Mouse (Mus musculus) midbrain, embryonic 12.5 days (tissue): ENCODE measurements around the gene Alox12. TPM values are rescaled to one million over a fixed set of nuclear protein-coding genes. Genes with fewer than 3 reads are reported as not detected.

ENCODE experiments used
- ATAC-seq: fragments of 200-750 bp; cut with Nextera tagmentation; 2 replicates; pipeline ENCODE4 v1.8.0; 2017; ENCODE audit warnings: low read depth, moderate TSS enrichment, moderate library complexity; ENCODE audit not compliant: low FRiP score
- H3K27ac ChIP-seq: fragments of 300-500 bp; sonication (generic); replicated peaks from 2 replicates; pipeline ENCODE4 v1.5.1; 2016; ENCODE audit warnings: mild to moderate bottlenecking
- H3K27me3 ChIP-seq: fragments of 300-500 bp; sonication (generic); 2 replicates; pipeline ENCODE4 v1.6.1; 2016; ENCODE audit warnings: mild to moderate bottlenecking
- H3K36me3 ChIP-seq: fragments of 300-500 bp; sonication (generic); 2 replicates; pipeline ENCODE4 v1.6.1; 2016
- H3K4me1 ChIP-seq: fragments of 300-500 bp; sonication (generic); 2 replicates; pipeline ENCODE4 v1.6.1; 2016
- H3K4me2 ChIP-seq: fragments of 300-500 bp; sonication (generic); replicated peaks from 2 replicates; pipeline ENCODE4 v1.6.1; 2016; ENCODE audit warnings: mild to moderate bottlenecking, moderate library complexity
- H3K4me3 ChIP-seq: fragments of 300-500 bp; sonication (generic); 2 replicates; pipeline ENCODE4 v1.5.1; 2016; ENCODE audit warnings: mild to moderate bottlenecking
- H3K9ac ChIP-seq: fragments of 300-500 bp; sonication (generic); replicated peaks from 2 replicates; pipeline ENCODE4 v1.6.1; 2016; ENCODE audit warnings: mild to moderate bottlenecking, moderate library complexity
- H3K9me3 ChIP-seq: fragments of 300-500 bp; sonication (generic); 2 replicates; pipeline ENCODE4 v1.6.1; 2016; ENCODE audit warnings: mild to moderate bottlenecking
- WGBS: fragments of 180-500 bp; shearing (Covaris S2); methylation state at CpG from one replicate; pipeline ENCODE4 v1.1.7; 2016; 5-methylcytosine and 5-hydroxymethylcytosine counted together
- polyA plus RNA-seq: library from polyadenylated mRNA; unstranded; fragments of >200 nt; fragmentation: Nextera tagmentation; extraction: Ambion mirVana; gene quantifications from 2 replicates; pipeline ENCODE4 v1.2.1, GENCODE M21; 2016

Alox12 gene
- polyA plus RNA-seq, result 1.7 and 1.8 TPM in 2 replicates

GRCm38 (mm10) chr11:70254931-70255531 lies at the start of gene Alox12:
TSS of gene Alox12 (minus strand) at chr11:70255353.
- WGBS, result 1% methylated on average over 25 of the region's 25 CpGs
- H3K27me3 ChIP-seq, result peaks cover 63% of the 10 kb centered on the region
- no peak within 1 kb of the TSS for H3K27ac ChIP-seq

DNA sequence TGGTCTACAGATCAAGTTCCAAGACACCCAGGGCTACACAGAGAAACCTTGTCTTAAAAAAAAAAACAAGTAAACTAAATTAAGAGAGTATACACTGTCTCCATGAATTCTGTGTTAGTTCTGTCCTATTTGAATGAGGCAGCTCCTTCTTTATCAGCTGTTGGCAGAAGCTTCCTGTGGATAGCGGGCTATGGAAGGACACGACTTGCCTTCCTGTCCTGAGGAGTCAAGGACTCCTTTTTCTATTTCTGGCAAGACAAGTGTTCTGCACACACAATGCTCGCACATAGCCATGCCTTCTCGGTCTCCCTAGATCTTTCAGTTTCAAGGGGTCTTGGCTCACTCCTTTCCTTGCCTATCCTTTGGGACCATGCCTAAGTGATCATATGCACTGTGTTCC lies 47.1 kb upstream of the Alox12 start:
- H3K9me3 ChIP-seq, result no peaks in the 10 kb centered on the region
- no peak for ATAC-seq
- no peak overlapping the region for H3K4me3 ChIP-seq
- H3K27ac ChIP-seq, result no peak overlapping the region
- 87% methylated on average over 4 of the region's 4 CpGs for WGBS
- H3K4me2 ChIP-seq, result no peak overlapping the region
- H3K36me3 ChIP-seq, result no peaks in the 10 kb centered on the region
- no peak overlapping the region for H3K9ac ChIP-seq
- peaks cover 13% of the 10 kb centered on the region; the same call in 1 of the 2 replicates for H3K27me3 ChIP-seq
- H3K4me1 ChIP-seq, result no peaks in the 10 kb centered on the region

More at GRCm38 (mm10) chr11:70254931-70255531, at the start of gene Alox12:
- Histone ChIP-seq H3K9ac (peak within 1 kb of the TSS; percentile 24; the same call in 1 of the 2 replicates), H3K4me2 (peak within 1 kb of the TSS; percentile 42), H3K9me3 (no peaks in the 10 kb centered on the region), H3K4me1 (peaks cover 6% of the 10 kb centered on the region; the same call in 1 of the 2 replicates), H3K36me3 (no peaks in the 10 kb centered on the region), H3K4me3 (peak within 1 kb of the TSS; percentile 22)
- ATAC-seq, result no peak

DNA sequence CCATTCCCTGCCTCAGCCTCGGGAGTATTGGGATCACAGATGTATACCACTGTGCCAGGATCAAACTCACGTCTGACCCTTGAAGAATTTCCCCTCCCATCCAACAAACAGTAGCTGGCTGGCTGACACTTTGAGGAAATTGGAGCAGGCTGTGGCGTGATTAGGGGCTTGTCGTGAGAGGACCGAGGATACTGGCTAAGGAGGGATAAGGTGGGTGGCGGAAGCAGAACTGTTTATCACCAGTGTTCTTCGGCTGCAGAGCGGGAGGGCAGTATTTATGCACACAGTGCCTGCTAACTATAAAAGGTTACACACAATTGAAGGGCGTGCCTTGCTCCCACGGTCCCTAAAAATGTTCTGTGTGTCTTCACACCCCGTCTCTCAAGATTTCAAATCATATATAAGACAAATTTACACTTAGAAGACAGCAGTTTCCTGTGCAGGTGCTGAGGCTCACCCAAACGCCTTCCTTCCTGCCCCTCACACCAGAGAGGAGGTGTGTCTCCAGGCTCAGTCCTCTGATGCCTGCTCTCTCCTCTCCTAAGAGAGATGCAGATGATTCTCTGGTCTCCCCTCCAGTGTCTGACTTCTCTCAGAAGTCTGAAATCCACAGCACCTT lies 42.8 kb upstream of the Alox12 start:
- Histone ChIP-seq H3K36me3 (no peaks in the 10 kb centered on the region), H3K27ac (no peak overlapping the region), H3K27me3 (no peaks in the 10 kb centered on the region), H3K4me1 (no peaks in the 10 kb centered on the region), H3K9me3 (no peaks in the 10 kb centered on the region), H3K4me2 (no peak overlapping the region), H3K4me3 (no peak overlapping the region), H3K9ac (no peak overlapping the region)
- no peak for ATAC-seq
- 73% methylated on average over 12 of the region's 12 CpGs for WGBS

GRCm38 (mm10) chr11:70297405-70297804 lies 42.3 kb upstream of the Alox12 start:
- ATAC-seq, result no peak
- no peaks in the 10 kb centered on the region for H3K27me3 ChIP-seq
- no peak overlapping the region for H3K9ac ChIP-seq
- WGBS, result 58% methylated on average over 4 of the region's 4 CpGs
- no peak overlapping the region for H3K27ac ChIP-seq
- no peaks in the 10 kb centered on the region for H3K9me3 ChIP-seq
- no peak overlapping the region for H3K4me3 ChIP-seq
- no peak overlapping the region for H3K4me2 ChIP-seq
- H3K36me3 ChIP-seq, result no peaks in the 10 kb centered on the region
- H3K4me1 ChIP-seq, result no peaks in the 10 kb centered on the region

DNA sequence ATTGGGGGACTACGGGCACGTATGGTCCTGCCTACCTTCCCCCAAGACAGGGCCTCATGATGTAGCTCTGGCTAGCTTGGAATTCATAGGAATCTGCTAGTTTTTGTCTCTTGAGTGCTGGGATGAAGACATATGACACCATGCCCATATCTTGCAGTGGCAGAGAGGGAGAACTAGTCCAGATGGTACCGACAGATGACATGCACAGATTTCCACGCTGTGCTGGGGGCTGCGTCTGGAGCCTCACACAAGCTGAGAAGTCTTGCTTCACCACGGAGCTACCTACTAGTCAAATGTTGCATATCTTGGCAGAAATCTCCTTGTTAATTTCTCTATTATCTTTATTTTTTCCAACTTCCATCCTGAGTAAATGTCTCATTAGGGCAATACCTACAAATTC lies 38.7 kb upstream of the Alox12 start:
- H3K4me2 ChIP-seq, result no peak overlapping the region
- no peak for ATAC-seq
- H3K4me3 ChIP-seq, result no peak overlapping the region
- H3K36me3 ChIP-seq, result no peaks in the 10 kb centered on the region
- no peak overlapping the region for H3K9ac ChIP-seq
- no peaks in the 10 kb centered on the region for H3K9me3 ChIP-seq
- H3K4me1 ChIP-seq, result no peaks in the 10 kb centered on the region
- WGBS, result 90% methylated on average over 6 of the region's 6 CpGs
- no peak overlapping the region for H3K27ac ChIP-seq
- H3K27me3 ChIP-seq, result no peaks in the 10 kb centered on the region

DNA sequence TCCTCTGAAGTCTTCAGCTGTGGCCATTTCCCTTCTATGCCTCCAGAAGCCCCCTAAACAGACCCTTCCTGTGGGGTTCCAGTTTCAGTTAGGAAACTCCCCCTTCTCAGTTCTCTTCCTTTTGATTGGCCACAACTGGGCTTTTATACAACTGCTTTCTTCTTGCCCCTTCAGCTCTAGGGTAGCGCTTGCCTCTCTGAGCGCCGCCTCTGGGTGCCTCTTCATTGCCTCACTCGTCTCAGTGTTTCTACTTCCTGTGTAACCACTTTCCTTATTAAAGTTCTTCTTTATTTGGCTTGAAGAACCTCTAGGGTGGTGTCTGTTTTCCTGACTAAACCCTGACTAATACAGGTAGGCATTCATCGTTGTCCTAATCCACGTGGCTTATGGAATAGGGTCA lies 36.1 kb upstream of the Alox12 start:
- Histone ChIP-seq H3K9me3 (no peaks in the 10 kb centered on the region), H3K4me3 (no peak overlapping the region), H3K27me3 (no peaks in the 10 kb centered on the region), H3K9ac (no peak overlapping the region), H3K4me1 (no peaks in the 10 kb centered on the region), H3K27ac (no peak overlapping the region), H3K36me3 (no peaks in the 10 kb centered on the region), H3K4me2 (no peak overlapping the region)
- 84% methylated on average over 6 of the region's 6 CpGs for WGBS
- ATAC-seq, result no peak

DNA sequence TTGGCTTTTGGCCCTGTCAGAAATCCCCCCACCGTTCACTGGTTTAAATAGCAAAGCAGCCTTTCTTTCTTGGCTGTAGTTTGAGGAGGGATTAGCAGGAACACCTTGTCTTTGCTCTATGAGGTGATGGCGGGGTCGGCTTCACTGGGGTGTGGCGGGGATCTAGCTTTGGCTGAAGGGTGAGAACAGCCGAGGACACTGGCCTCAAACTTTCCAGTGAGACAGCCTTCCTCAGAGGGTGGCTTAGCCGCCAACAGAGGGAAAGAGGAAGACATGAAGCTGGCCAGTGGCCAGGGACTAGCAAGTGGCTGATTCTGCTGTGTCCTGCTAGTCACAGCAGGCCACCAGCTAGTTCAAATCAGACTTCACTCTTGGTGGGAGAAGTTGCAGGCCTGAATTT lies 34.1 kb upstream of the Alox12 start:
- no peak overlapping the region for H3K27ac ChIP-seq
- H3K27me3 ChIP-seq, result no peaks in the 10 kb centered on the region
- WGBS, result 35% methylated on average over 6 of the region's 6 CpGs
- no peak overlapping the region for H3K4me2 ChIP-seq
- no peaks in the 10 kb centered on the region for H3K4me1 ChIP-seq
- no peak overlapping the region for H3K4me3 ChIP-seq
- no peak overlapping the region for H3K9ac ChIP-seq
- no peaks in the 10 kb centered on the region for H3K36me3 ChIP-seq
- no peaks in the 10 kb centered on the region for H3K9me3 ChIP-seq
- ATAC-seq, result no peak

GRCm38 (mm10) chr11:70288102-70288501 lies 32.9 kb upstream of the Alox12 start:
- no peak overlapping the region for H3K27ac ChIP-seq
- no peaks in the 10 kb centered on the region for H3K9me3 ChIP-seq
- no peak overlapping the region for H3K4me2 ChIP-seq
- H3K4me3 ChIP-seq, result no peak overlapping the region
- H3K27me3 ChIP-seq, result no peaks in the 10 kb centered on the region
- no peaks in the 10 kb centered on the region for H3K4me1 ChIP-seq
- 91% methylated on average over 10 of the region's 10 CpGs for WGBS
- H3K36me3 ChIP-seq, result no peaks in the 10 kb centered on the region
- H3K9ac ChIP-seq, result no peak overlapping the region
- ATAC-seq, result no peak

DNA sequence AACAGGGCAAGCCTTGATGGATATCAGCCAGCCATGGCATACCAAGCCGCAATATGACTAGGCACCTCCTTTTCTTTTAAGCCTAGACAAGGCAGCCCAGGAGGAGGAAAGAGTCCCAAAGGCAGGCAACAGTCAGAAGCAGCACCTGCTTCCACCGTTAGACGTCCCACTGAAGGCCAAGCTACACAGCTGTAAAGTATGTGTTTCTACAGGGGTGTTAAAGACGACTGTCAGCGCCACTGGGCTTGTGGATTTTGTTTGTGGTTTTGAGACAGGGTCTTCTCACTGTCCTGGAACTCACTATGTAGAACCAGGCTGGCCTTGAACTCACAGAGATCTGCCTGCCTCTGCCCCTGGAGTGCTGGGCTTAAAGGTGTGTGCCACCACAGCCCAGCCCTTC lies 30.5 kb upstream of the Alox12 start:
- Histone ChIP-seq H3K9ac (no peak overlapping the region), H3K4me1 (no peaks in the 10 kb centered on the region), H3K27me3 (no peaks in the 10 kb centered on the region), H3K27ac (no peak overlapping the region), H3K4me3 (no peak overlapping the region), H3K9me3 (no peaks in the 10 kb centered on the region), H3K4me2 (no peak overlapping the region), H3K36me3 (no peaks in the 10 kb centered on the region)
- ATAC-seq, result no peak
- 86% methylated on average over 5 of the region's 5 CpGs for WGBS

- no peaks in the 10 kb centered on the region for H3K9me3 ChIP-seq
- ATAC-seq, result no peak
- 85% methylated on average over 3 of the region's 3 CpGs for WGBS
- no peak overlapping the region for H3K4me3 ChIP-seq
- no peak overlapping the region for H3K9ac ChIP-seq
- no peaks in the 10 kb centered on the region for H3K4me1 ChIP-seq
- no peaks in the 10 kb centered on the region for H3K27me3 ChIP-seq
- H3K36me3 ChIP-seq, result no peaks in the 10 kb centered on the region
- no peak overlapping the region for H3K27ac ChIP-seq
- no peak overlapping the region for H3K4me2 ChIP-seq
Measured at GRCm38 (mm10) chr11:70284757-70285156, 29.6 kb upstream of the Alox12 start.

DNA sequence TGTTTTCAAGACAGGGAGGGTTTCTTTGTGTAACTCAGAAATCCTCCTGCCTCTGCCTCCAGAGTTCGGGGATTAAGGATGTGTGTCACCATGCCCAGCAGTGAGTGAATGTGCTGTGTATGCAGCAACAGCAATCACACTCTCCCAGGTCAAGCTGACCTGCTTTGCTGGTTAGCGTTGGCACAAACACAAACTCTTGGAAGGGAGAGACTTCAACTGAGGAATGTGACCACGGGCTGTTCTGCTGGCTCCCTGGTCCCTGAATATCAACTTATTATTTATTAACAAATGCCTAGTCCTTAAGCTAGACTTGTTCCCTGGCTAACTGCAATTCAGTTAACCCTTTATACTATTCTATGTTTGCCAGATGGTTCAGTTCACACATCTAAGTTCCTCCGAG lies 28.5 kb upstream of the Alox12 start:
- Histone ChIP-seq H3K36me3 (no peaks in the 10 kb centered on the region), H3K9ac (no peak overlapping the region), H3K4me1 (no peaks in the 10 kb centered on the region), H3K9me3 (no peaks in the 10 kb centered on the region), H3K4me2 (no peak overlapping the region), H3K27me3 (no peaks in the 10 kb centered on the region), H3K4me3 (no peak overlapping the region), H3K27ac (no peak overlapping the region)
- WGBS, result 82% methylated on average over 4 of the region's 4 CpGs
- ATAC-seq, result no peak

- 70% methylated on average over 3 of the region's 3 CpGs for WGBS
Measured at GRCm38 (mm10) chr11:70280441-70280840, 25.3 kb upstream of the Alox12 start.

GRCm38 (mm10) chr11:70278961-70279360 lies 23.8 kb upstream of the Alox12 start:
- H3K36me3 ChIP-seq, result no peaks in the 10 kb centered on the region
- no peak overlapping the region for H3K4me2 ChIP-seq
- no peaks in the 10 kb centered on the region for H3K27me3 ChIP-seq
- 86% methylated on average over 3 of the region's 3 CpGs for WGBS
- no peak overlapping the region for H3K27ac ChIP-seq
- H3K4me1 ChIP-seq, result no peaks in the 10 kb centered on the region
- ATAC-seq, result no peak
- H3K9ac ChIP-seq, result no peak overlapping the region
- H3K9me3 ChIP-seq, result no peaks in the 10 kb centered on the region
- H3K4me3 ChIP-seq, result no peak overlapping the region

More at GRCm38 (mm10) chr11:70280441-70280840, 25.3 kb upstream of the Alox12 start:
- no peak for ATAC-seq
- H3K27ac ChIP-seq, result no peak overlapping the region
- H3K4me3 ChIP-seq, result no peak overlapping the region
- no peaks in the 10 kb centered on the region for H3K9me3 ChIP-seq
- H3K27me3 ChIP-seq, result no peaks in the 10 kb centered on the region
- H3K4me2 ChIP-seq, result no peak overlapping the region
- H3K4me1 ChIP-seq, result no peaks in the 10 kb centered on the region
- no peaks in the 10 kb centered on the region for H3K36me3 ChIP-seq
- no peak overlapping the region for H3K9ac ChIP-seq
